Mouse (Mus musculus): Measurements from ENCODE around the gene C5ar2.
A peak's percentile ranks its signal among the peaks of the same experiment; 100 is the strongest.
"Not testable (repeated sequence)": the region's sequence is repeated elsewhere in the genome, so short reads cannot be mapped to it uniquely, and the experiment has no call there.

The C5ar2 gene

DNA sequence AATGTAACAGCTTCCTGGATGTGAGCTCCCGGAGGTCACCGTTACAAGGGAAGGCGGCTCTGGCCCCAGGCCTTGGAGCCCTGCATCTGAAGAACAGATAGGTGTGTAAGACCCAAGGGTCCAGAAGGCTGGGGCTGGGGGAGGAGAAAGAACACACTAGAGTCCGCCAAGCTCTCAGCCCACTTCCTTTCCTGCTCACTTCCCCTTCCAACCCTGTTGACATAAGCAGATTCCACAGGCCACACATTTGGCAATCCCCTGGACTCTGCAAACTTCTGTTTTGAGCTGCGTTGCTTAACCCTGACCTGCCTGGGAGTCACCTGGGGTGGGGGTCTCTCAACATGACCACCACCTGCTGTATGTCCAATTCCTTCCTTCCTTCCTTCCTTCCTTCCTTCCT is at the start of gene C5ar2:
Gene C5ar2 (minus strand): TSS at position 88 of the 400 bp plus-strand sequence.
- peak; percentile 23 for DNase-seq

DNA sequence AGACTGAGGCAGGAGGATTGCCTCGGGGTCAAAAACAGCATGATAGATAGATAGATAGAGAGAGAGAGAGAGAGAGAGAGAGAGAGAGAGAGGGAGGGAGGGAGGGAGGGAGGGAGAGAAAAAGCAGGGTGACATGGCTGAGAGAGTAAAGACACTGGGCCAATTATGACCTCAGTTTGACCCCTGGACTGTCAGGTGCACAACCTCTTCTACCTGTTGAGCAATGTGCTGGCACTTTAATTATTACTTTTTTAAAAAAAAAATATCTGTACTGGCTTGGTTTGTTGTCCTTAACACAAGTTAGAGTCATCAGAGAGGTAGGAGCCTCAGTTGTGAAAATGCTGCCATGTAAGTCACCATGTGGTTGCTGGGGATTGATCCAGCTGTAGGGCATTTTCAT is 43.8 kb upstream of the C5ar2 start:
- no peak for DNase-seq

DNA sequence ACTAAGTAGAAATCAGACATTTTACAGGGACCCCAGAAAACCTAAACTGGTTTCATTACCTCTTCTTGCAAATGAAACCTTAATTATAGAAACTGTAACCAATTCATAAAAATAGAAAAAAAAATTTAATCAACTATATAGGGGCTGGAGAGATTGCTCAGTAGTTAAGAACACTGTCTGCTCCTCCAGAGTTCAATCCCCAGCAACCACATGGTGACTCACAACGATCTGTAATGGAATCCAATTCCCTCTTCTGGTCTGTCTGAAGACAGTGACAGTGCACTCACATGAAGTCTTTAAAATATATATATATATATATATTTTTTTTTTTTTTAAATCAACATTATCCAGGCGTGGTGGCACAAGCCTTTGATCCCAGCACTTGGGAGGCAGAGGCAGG is 43.1 kb upstream of the C5ar2 start:
- no peak for DNase-seq

DNA sequence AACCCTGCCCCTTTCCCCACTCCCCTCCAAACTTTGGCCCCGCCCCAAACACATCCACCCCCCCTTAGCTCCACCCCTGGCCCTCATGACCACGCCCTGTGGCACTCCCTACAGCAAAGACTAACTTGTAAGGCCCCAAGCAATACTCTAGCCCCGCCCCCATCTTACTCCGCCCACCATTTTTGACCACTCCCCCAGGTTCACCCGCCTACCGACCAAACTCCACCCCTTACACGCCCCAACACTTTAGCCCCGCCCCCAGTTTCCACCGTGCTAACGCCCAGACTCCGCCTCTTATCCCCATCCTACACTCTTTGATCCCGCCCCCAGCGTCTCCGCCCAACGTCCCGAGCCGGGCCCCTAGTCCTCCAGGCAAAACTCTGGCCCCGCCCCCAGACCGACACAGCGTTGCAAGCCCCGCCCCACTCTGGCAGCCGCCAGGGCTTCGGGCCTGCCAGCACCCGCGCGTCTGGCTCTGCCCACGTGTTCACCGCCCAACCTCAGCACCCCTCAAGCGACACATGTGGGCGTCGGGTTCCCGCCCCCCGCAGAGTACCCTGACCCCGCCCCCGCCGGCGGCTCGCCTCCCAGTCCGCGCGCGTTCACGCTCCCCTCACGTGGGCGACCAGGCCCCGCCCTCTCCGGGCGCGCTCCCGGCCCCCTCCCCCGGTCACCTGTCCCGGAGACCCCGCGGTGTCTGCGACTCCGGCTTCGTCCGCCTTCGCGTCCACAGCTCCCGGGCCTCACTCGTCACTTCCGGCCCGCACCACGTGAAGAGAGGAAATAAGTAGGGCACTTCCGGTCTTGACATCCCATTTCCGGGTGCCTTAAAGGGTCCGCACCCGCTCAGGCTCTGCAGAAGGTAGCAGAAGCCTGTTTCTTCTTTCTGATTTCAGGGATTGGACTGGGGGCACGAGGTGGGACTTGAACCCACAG is 42.3 kb upstream of the C5ar2 start, which contains the start of gene Ccdc9:
Gene Ccdc9 (minus strand): TSS at position 770 of the 936 bp plus-strand sequence.
- DNase-seq, result peak; percentile 100

DNA sequence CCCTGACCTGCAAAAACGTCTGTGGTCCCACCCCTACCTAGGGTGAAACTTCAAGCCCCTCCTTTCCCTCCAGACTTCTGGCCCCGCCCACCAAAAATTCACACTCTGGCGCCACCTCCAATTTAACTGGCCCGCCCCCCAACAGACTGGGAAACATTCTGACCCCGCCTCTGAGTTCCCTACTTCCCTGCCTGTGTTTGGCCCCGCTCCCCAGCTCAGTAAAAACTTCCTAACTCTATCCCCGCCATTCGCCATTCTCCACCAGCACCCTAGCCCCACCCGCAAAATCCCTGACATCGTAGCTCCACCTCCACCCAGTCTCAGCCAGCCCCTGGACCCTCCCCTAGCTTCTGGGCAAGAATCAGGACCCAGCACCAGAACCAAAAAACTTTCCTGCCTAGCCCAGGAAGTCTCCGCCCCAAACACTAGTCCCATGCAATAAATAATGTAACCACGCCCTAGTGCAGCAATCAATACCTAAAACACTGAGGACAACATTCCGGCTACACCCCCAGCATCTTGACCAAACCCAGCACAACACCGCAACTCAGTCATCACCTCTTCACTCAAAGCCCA is 41.6 kb upstream of the C5ar2 start:
- DNase-seq, result peak; percentile 80

DNA sequence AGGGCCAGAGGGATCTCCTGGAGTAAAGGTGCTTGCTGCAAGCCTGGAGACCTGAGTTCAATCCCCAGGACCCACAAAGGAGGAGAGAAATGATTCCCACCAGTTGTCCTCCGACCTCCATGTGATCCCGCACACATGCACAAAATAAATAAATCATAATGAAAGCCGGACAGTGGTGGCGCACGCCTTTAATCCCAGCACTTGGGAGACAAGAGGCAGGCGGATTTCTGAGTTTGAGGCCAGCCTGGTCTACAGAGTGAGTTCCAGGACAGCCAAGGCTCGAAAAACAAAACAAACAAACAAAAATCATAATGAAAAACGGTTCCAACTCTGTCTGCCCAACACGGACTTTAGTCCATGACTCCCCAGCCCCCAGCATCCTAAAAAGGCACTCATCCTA is 41.0 kb upstream of the C5ar2 start:
- DNase-seq, result no peak

DNA sequence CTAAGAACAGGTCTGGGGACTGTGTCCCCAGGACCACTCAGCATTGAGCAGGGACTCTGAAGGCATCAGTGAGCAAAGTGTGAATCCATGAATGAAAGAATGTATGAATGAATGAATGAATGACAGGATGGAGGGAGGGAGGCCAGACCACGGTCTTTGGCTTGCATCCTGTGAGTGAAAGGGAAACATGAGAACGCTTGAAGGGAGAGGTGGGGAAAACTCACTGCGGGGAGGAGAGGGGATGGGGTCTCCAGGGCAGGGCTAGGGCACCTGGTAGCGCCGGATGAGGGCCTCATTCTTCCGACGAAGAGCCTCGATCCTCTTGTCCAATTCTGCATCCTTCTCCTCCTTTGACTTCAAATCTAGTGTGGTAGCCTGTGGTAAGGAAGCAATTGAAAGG is 40.0 kb upstream of the C5ar2 start:
- DNase-seq, result no peak

DNA sequence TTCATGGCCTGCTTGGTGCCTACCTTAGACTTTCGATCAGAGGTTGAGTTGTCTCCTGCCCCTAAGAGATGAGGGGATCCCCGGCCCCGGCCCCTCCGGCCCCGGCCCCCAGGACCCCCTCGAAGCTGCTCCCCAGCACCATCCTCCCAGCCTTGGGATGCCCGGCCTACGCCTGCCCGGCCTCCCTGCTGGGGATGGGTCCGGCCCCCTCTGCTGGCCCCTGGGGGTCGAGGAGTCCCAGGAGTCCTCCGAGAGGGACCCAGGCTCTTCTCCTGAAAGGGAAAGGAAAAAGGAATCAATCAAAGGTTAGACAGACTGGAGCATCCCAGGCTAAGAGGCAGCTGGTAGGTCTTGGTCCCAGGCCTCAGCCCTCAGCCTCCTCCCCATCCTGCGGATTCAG is 38.4 kb upstream of the C5ar2 start:
- DNase-seq, result no peak

DNA sequence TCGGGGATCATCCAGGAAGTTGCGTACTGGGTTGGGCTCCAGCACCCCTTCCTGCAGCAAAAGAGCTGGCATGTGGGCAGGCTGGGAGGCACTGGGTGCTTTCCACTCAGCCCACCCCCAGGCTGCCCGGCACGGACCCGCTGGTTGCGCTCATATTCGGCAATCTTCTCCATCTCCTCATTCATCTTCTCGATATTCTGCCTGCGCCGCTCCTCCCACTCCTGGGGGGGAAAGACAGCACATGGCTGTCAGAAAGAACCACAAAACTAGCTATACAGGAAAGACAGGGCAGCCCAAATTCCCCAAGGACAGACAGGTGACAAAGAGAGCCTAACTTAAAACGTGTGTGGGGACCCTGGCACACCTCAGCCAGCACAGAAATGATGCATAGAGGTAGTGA is 36.8 kb upstream of the C5ar2 start:
- DNase-seq, result no peak

DNA sequence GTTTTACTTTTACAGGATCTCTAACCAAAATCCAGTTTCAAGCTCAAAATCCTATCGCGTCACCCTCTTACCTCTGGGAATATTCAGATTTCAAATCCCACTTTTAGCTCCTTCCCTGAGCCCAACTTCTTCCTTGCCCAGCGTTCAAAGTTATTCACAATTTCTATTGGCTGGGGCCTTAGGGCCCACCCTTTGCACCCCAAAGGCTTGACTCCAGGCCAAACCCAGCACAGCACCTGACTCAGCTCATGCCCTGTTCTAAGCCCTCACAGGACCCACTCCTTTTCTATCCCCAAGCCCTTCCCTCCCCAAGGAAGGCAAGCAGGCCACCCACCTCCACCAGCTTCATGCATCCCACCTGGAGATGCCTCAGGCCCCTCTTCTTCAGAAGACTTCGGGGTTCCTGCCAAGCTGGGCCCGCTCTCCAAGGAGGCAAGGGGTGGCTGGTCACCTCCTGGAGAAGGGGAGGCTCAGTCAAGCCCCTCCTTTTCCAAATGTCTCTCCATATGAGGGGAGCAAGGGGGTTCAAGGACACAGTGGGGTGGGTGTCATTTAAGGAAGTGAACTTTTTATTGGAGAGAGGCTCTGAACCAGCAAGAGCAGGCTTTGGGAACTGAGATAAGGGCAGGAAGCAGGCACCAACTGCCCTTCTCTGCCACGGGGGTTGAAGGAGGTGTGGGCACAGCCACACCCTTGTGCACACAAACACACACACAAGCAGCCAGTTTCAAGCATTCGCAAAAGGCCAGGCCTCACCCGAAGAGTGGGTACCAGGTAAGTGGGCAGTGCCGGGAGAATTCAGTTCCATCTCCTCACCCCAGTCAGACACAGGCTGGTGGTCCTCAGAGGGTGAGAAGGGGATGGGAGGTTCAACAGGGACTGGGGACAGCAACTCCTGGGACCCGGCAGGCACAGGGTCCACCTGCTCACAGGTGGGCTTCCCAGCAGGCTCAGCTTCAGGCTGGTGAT is 31.3 kb upstream of the C5ar2 start:
- peak; percentile 67 for DNase-seq

DNA sequence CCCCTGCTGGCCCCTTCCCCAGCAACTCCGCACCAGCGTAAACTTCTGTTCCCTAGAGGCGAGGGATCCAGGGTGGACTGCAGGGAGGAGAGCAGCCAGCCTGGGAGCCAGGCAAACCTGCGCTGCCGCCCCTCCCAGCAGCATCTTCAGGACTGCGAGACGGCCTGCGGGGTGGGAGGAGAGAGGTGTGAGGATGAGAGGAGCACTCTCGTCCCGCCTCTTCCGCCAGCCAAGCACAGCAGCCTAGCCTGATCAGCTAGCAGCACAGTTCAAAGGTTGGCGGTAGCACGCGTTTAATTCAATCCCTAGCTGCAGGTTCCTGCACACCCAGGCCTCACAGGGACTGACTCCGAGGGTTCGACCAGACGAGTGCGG is 29.8 kb upstream of the C5ar2 start:
- DNase-seq, result peak; percentile 91

DNA sequence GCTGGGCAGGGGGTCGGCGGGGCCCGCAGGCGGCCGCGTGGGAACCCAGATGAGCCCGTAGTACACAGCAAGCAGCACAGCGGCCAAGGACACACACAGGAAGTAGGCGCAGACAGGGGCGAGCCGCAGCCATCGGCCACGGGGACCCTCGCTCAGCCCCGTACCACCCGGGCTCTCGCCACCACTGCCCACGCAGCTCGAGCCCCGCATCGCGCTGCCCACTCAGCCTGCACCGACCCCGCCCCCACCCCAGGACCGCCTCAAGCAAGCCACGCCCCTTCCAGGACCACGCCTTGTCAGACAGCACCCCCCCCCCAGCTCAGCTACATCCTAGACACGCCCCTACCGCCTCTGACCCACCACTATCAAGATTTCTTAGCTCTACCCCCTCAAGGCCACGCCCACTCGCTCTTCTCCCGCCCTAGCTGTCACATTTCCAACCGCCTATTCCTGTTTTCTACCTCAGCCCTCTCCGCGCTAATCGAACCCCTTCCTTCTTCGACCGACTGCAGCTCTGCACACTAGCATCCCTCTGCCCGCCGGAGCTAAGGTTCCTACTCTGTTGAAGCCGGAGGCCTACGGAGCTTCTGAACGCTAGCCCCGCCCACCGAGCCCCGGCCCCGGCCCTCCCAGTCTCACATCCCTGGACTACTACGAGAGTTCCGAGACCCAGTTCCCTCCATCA is 29.3 kb upstream of the C5ar2 start, which contains the start of gene Inafm1:
Gene Inafm1 (minus strand): TSS at position 537 of the 685 bp plus-strand sequence.
- DNase-seq, result peak; percentile 97

DNA sequence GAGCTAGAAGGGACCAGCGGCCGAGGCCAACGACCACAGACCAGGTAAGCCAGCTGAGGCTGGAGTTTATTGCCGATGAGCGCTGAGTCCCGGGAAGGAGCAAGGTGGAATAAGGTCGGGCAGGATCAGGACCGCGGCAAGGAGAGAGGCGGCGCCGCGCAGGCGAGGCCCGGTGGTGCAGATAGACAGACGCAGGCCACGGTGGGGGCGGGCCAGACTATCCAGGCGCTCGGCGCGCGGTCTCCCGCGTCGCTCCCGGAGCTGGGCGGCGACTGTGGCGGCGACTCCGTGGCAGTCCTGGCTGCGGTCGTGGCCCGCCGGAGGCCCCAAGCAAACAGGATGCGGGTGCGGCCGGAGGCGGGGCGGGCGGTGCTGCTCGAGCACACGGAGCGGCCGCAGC is 28.7 kb upstream of the C5ar2 start:
- peak; percentile 91 for DNase-seq

DNA sequence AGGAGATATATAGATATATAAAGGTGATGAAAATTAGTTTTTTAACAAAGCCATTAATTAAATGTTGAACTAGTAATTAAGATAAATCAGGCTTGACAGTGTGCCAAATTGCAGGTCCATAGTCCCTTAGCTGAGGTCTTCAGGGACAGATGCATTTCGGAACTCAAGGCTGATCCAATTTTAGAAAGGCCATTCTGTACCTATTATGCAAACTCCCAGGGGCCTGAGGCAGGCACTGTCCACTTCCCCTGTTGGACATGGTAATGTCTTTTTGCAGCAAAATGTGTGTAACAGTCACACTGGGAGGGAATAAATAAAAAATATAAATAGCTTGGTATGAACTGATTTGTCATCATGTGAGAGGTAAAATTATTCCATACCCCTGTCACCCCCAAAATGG is 27.2 kb upstream of the C5ar2 start:
- DNase-seq, result no peak

DNA sequence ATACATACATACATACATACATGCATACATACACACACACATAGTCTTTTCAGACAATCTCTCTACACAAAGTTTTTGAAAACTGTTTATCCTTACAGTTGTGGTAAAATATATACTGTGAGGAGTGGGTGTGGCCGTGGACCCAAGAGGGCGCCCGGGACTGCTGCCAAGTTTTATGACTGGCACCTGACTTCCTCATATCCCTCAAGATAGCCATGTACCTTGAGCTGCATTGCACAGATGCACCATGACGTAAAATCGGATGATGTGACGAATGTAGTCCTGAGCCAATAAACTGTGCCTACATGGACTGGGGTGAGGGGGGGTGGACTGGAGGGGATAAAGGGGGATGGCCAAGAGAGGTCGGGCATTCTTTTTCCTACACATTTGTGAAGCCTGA is 22.6 kb upstream of the C5ar2 start:
- not testable (repeated sequence) for DNase-seq

DNA sequence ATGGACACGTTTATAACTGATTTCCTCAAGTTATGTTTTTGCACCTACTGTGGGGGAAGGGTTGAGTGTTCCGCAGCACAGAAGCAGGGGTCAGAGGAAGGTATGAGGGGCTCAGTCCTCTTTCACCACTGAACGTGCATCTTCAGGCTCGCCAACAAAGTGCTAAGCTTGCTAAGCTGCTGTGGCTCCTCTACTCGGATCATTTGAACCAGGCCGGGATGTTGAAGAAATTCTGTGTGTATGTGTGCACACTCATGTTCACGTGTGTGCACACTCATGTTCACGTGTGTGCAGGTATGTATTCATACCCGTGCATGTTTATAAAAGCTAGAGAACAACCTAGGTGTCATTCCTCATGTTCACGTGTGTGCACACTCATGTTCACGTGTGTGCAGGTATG is 21.9 kb upstream of the C5ar2 start:
- no peak for DNase-seq

DNA sequence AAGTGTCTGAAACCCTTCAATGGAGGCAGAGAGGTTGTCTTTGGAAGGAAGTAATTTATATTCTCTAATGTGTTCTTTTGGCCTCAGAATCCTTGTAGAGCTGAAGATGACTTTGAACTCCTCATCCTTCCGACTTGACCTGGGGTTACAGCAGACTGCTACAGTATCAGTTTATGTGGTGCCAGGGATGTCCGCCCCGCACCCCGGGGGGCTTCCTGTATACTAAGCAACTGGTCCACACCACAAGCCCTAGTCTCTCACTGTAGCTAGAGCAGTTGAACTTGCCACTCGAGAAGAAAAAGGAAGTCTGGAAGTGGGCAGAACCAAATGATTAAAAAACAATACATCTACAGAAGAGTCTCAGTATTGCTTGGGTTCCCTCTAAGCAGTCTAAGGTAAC is 19.9 kb upstream of the C5ar2 start:
- no peak for DNase-seq

DNA sequence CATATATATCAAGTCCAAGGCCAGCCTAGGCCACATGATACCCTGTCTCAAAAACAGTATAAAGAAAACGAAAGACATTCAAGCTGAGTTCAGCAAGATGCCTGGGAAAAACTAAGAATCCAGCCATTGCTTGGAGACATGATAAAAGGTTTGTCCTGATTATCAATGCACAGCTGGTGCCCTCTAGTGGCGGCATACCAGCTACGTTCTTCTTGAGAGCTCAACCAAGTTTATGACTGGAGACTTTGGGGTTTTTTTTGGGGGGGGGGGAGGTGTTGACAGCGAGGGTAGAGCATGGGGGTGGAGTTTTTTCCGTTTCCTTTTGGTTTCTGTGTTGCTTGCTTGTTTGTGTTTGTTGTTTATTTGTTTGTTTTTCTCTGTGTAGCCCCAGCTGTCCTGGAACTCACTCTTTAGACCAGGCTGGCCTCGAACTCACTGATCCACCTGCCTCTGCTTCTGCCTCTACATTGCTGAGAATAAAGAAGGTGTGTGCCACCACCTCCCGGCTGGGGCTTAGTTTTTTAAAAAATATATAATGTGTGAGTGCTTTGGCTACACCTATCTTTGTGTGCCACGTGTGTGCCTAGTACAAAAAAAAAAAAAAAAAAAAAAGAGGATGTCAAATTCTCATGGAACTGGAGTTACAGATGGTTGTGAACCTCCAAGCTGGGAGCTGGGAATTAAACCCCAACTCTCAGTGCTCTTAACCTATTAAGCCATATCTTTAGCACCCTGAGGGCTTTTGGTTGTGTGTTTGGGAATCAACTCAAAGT is 19.2 kb upstream of the C5ar2 start:
- peak; percentile 86 for DNase-seq

DNA sequence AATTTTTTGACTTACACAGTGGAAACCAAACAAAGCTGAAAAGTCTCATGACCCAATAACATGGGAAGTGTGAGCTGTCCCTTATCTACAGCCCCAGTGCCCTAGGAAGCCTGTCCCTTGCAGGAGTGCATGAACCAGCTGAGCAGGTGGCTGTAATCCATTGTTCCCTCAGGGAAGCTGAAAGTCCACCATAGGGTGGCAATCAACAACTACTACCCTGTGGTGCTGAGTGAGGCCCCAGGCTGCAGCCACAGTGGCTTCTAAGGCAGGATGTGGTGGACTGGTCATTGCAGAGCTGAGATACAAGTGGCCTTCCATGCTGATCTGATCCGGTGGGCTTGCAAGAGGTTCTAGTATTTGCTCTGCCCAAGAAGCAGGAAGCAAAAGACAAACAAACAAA is 17.1 kb upstream of the C5ar2 start:
- no peak for DNase-seq

DNA sequence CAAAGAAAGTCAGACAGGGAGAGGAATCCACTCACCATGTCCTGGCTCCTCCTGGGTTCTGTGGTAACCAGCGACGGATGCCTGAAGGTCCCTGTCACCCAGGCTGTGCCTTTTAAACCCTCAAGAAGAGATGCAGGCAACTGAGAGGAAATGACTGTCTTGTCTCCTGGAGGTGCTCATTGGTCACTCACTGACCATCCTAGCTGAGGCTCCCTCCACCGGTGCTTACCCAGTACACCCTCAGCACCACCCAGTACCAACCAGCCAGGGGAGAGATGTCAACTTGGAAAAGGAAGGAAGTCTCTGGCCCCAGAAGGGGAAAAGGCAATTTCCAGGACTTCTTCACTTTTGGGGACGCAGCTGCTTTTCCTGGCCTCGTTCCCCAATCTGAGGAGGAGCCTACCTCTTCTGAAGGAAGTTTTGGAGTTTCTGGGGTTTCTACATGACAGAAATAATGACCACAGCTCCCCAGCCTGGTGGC is 15.2 kb upstream of the C5ar2 start, which contains the start of gene C5ar1:
Gene C5ar1 (minus strand): TSS at position 431 of the 481 bp plus-strand sequence.
- no peak for DNase-seq

DNA sequence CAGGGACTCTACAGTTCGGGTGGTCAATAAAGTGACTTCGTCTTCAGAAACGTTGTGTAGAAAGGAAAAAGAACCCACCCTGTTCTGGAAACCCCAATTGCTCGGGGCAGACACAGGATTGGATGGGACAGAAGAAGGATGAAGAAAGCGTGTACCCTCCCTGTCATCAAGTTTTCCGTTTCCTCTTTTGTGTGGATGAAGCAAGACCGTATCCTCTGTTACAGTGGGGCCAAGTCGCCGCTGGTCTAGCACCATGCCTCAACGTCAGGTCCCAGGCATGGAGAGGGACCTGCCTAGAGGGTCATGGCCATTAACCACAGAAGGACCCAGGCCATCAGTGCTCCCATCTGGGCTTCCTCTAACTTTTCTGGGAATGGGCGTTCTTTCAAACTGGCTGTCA is 13.9 kb upstream of the C5ar2 start:
- DNase-seq, result no peak

Measured in liver (tissue).